In genomic region chr19:38336553-38336952, GRCm38 (mm10) we compare ENCODE assay signal across 11 mouse cellular contexts.
"Had no signal": no experiment of that assay in that cellular context is flagged by ENCODE, and none has a peak within 500 bp of the region (broad histone marks: within the 10 kb centered on the region; RNA-seq: fewer than 3 reads in every experiment).

No protein-coding gene starts in this region.

- H3K4me3 ChIP-seq: hindbrain, embryonic 15.5 days; limb, embryonic 15.5 days; liver, embryonic 15.5 days; midbrain, embryonic 13.5 days had no signal

- DNase-seq: layer of hippocampus, adult 9-11 months; layer of hippocampus, postnatal 36 days; lung, adult 2 months; lung, postnatal 36 days; right cerebral cortex, postnatal 14 days; thymus, postnatal 14 days had no signal

- H3K9me3 ChIP-seq: hindbrain, embryonic 15.5 days; limb, embryonic 15.5 days; liver, embryonic 15.5 days; midbrain, embryonic 13.5 days had no signal

- H3K27me3 ChIP-seq: hindbrain, embryonic 15.5 days; limb, embryonic 15.5 days; liver, embryonic 15.5 days; midbrain, embryonic 13.5 days had no signal

- H3K4me2 ChIP-seq: hindbrain, embryonic 15.5 days; limb, embryonic 15.5 days; liver, embryonic 15.5 days; midbrain, embryonic 13.5 days had no signal

- ATAC-seq: lung, postnatal 0 days; midbrain, embryonic 13.5 days had no signal

- H3K27ac ChIP-seq: hindbrain, embryonic 15.5 days; limb, embryonic 15.5 days; liver, embryonic 15.5 days; midbrain, embryonic 13.5 days had no signal

- H3K4me1 ChIP-seq: hindbrain, embryonic 15.5 days; limb, embryonic 15.5 days; liver, embryonic 15.5 days; midbrain, embryonic 13.5 days had no signal

- H3K9ac ChIP-seq: hindbrain, embryonic 15.5 days; limb, embryonic 15.5 days; liver, embryonic 15.5 days; midbrain, embryonic 13.5 days had no signal

- H3K36me3 ChIP-seq: hindbrain, embryonic 15.5 days; limb, embryonic 15.5 days; liver, embryonic 15.5 days; midbrain, embryonic 13.5 days had no signal
